ENCODE assay signal across 8 mouse cellular contexts in the genomic region with DNA sequence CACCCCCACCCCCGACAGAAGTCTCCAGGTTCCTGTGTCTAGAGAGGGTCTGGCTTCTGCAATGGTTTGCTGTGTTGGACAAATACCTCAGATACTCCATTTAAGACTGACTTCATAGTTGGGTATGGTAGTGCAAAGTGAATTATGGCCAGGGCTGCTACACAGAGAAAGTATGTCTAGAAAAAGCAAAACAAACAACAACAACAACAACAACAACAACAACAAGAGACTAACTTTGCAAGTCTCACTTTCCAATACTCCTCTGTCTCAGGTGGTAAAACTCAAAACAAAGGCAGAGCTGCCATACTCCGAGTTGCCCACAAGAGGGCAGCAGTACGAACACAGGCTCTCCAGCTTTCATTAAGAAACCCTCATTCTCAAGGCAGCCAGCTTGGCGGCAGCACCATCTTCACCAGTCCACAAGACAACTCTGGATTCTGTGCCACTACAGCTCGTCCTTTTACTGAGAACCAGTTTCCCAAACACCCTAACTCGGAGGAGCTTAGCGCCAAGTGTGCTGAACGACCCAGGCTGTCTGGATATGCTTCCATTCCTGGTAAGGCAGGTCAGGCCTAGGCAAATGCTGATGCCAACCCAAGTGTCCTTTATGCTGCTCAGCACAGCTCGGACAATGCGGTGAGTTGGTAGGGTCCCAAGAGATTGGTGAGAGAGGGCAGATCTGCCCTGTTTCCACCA.
DNase-seq lines count a peak whose midpoint lies in the region; ATAC-seq and TF ChIP-seq lines count a peak whose summit lies in the region.

No protein-coding gene starts in this region.

- no peaks in the 10 kb centered on the region for H3K27me3 ChIP-seq in forebrain, postnatal 0 days (ENCODE audit: insufficient read depth, low read length)
- H3K27me3 ChIP-seq in lung, embryonic 16.5 days (ENCODE audit: control insufficient read depth, insufficient read depth, low read depth, low read length) = no peaks in the 10 kb centered on the region

- no peak overlapping the region; the same call in 1 of the 2 replicates for H3K27ac ChIP-seq in forebrain, postnatal 0 days (ENCODE audit: low read depth, low read length)
- peak overlapping the region; percentile 65 for H3K27ac ChIP-seq in layer of hippocampus, adult 2 months
- H3K27ac ChIP-seq in lung, embryonic 16.5 days (ENCODE audit: low read length) = no peak overlapping the region

- no peaks in the 10 kb centered on the region; the same call in 1 of the 2 replicates for H3K36me3 ChIP-seq in forebrain, postnatal 0 days (ENCODE audit: insufficient read depth)
- H3K36me3 ChIP-seq in lung, embryonic 16.5 days (ENCODE audit: control insufficient read depth, insufficient read depth, low read length) = no peaks in the 10 kb centered on the region

- H3K4me3 ChIP-seq in forebrain, postnatal 0 days (ENCODE audit: low read depth, low read length) = no peak overlapping the region
- H3K4me3 ChIP-seq in layer of hippocampus, adult 2 months = no peak overlapping the region
- no peak overlapping the region for H3K4me3 ChIP-seq in lung, embryonic 16.5 days (ENCODE audit: low read length)

- 26% methylated on average over 10 of the region's 10 CpGs for WGBS in forebrain, postnatal 0 days
- WGBS in lung, embryonic 16.5 days = 30% methylated on average over 10 of the region's 10 CpGs

- H3K4me2 ChIP-seq in forebrain, postnatal 0 days (ENCODE audit: low read depth) = no peak overlapping the region
- H3K4me2 ChIP-seq in lung, embryonic 16.5 days (ENCODE audit: low read depth, low read length) = no peak overlapping the region

- DNase-seq in R1 (ENCODE audit: low read depth, low spot score) = peak; percentile 85
- DNase-seq in cerebellum, adult 8-10 months = peak; percentile 67
- DNase-seq in forebrain, postnatal 0 days = peak; percentile 93
- peak; percentile 80 to 81 for DNase-seq in layer of hippocampus, adult 2 months (ENCODE audit: low spot score in 2 of 2)
- peak; percentile 59 for DNase-seq in retina, postnatal 7 days (ENCODE audit: low read depth, low spot score)

- peak; percentile 83 for ATAC-seq in forebrain, postnatal 0 days
- ATAC-seq in hematopoietic stem cell, adult 5-6 weeks (replicated peaks in 1 of 2; ENCODE audit: insufficient read depth in 1 of 2, low FRiP score in 2 of 2, low TSS enrichment in 1 of 2, low read depth in 1 of 2, poor library complexity in 2 of 2, severe bottlenecking in 2 of 2) = peak; percentile 45 to 62; a peak in 2 of 4 replicates
- ATAC-seq in lung, embryonic 16.5 days (ENCODE audit: low read depth) = peak; percentile 54; the same call in 1 of the 2 replicates
- ATAC-seq in inflammation-experienced regulatory T-cells, adult 6 months = no peak

- no peaks in the 10 kb centered on the region for H3K9me3 ChIP-seq in forebrain, postnatal 0 days (ENCODE audit: low read length)
- no peaks in the 10 kb centered on the region for H3K9me3 ChIP-seq in lung, embryonic 16.5 days (ENCODE audit: control insufficient read depth, low read length)

- TF ChIP-seq CTCF in forebrain, postnatal 0 days (IDR thresholded peaks at IDR 0.05; ENCODE audit: low read depth) = peak; percentile 99
- TF ChIP-seq CTCF in layer of hippocampus, adult 2 months (conservative IDR thresholded peaks at IDR 0.05) = peak; percentile 93

- H3K4me1 ChIP-seq in forebrain, postnatal 0 days (ENCODE audit: insufficient read depth) = no peaks in the 10 kb centered on the region
- H3K4me1 ChIP-seq in lung, embryonic 16.5 days (replicated peaks; ENCODE audit: control insufficient read depth, insufficient read depth, low read length) = peaks cover 4% of the 10 kb centered on the region; the same call in 1 of the 2 replicates

- no peak overlapping the region for H3K9ac ChIP-seq in forebrain, postnatal 0 days
- no peak overlapping the region for H3K9ac ChIP-seq in lung, embryonic 16.5 days (ENCODE audit: low read length)
